8 mouse cellular contexts compared by ENCODE assay signal in the genomic region with DNA sequence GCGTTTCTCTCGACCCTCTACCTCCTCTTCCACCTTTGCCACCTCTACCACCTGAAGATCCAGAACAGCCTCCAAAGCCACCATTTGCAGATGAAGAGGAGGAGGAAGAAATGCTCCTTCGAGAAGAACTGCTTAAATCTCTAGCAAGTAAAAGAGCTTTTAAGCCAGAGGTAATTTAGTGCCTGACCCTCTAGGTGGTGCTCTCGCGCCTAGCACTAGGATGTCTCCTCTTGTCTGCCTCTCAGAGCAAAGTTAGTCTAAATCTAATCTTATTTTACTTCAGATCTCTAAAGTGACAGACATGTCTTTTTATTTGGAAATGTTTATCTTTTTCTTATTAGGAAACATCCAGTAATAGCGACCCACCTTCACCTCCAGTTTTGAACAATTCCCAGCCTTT. TPM values are rescaled to one million over a fixed set of nuclear protein-coding genes. Genes with fewer than 3 reads are reported as not detected.
DNase-seq lines count a peak whose midpoint lies in the region; ATAC-seq and TF ChIP-seq lines count a peak whose summit lies in the region.
"Had no signal": no experiment of that assay in that cellular context is flagged by ENCODE, and none has a peak within 500 bp of the region (broad histone marks: within the 10 kb centered on the region; RNA-seq: fewer than 3 reads in every experiment).

No protein-coding gene starts in this region.

- WGBS in forebrain, embryonic 14.5 days, result 67% methylated on average over 6 of the region's 6 CpGs
- WGBS in kidney, postnatal 0 days, result 64% methylated on average over 6 of the region's 6 CpGs
- 69% methylated on average over 6 of the region's 6 CpGs for WGBS in liver, embryonic 14.5 days (ENCODE audit: insufficient replicate concordance)

- H3K27ac ChIP-seq in forebrain, embryonic 14.5 days (ENCODE audit: low read depth, low read length), result no peak overlapping the region
- H3K27ac ChIP-seq in kidney, postnatal 0 days, result no peak overlapping the region
- H3K27ac ChIP-seq in liver, embryonic 14.5 days, result no peak overlapping the region
- H3K27ac ChIP-seq: limb, embryonic 13.5 days had no signal

- peaks cover 73% of the 10 kb centered on the region for H3K36me3 ChIP-seq in forebrain, embryonic 14.5 days (ENCODE audit: control insufficient read depth, insufficient read depth, low read length)
- peaks cover 53% of the 10 kb centered on the region for H3K36me3 ChIP-seq in kidney, postnatal 0 days (ENCODE audit: insufficient read depth, low read length)
- peaks cover 75% of the 10 kb centered on the region for H3K36me3 ChIP-seq in liver, embryonic 14.5 days (replicated peaks; ENCODE audit: control insufficient read depth, insufficient read depth, low read depth)

- no peak for TF ChIP-seq EP300 in liver, embryonic 14.5 days (IDR thresholded peaks at IDR 0.05; ENCODE audit: low read depth)

- H3K27me3 ChIP-seq in forebrain, embryonic 14.5 days (replicated peaks; ENCODE audit: control insufficient read depth, insufficient read depth, low read length), result no peaks in the 10 kb centered on the region
- no peaks in the 10 kb centered on the region for H3K27me3 ChIP-seq in kidney, postnatal 0 days (ENCODE audit: insufficient read depth, low read length)
- no peaks in the 10 kb centered on the region for H3K27me3 ChIP-seq in liver, embryonic 14.5 days (ENCODE audit: control insufficient read depth, insufficient read depth, low read length)
- H3K27me3 ChIP-seq: limb, embryonic 13.5 days had no signal

- no peaks in the 10 kb centered on the region for H3K4me1 ChIP-seq in forebrain, embryonic 14.5 days (ENCODE audit: control insufficient read depth, insufficient read depth, low read length)
- H3K4me1 ChIP-seq in kidney, postnatal 0 days (replicated peaks; ENCODE audit: insufficient read depth, low read length), result no peaks in the 10 kb centered on the region
- no peaks in the 10 kb centered on the region for H3K4me1 ChIP-seq in liver, embryonic 14.5 days (replicated peaks; ENCODE audit: control insufficient read depth in 2 of 2, insufficient read depth in 2 of 2, low read length in 1 of 2)
- H3K4me1 ChIP-seq: limb, embryonic 13.5 days had no signal

- H3K9ac ChIP-seq in forebrain, embryonic 14.5 days (ENCODE audit: low read length), result no peak overlapping the region
- H3K9ac ChIP-seq in kidney, postnatal 0 days (ENCODE audit: low read depth, low read length), result no peak overlapping the region
- H3K9ac ChIP-seq in liver, embryonic 14.5 days (replicated peaks), result no peak overlapping the region
- H3K9ac ChIP-seq: limb, embryonic 13.5 days had no signal

- peak; percentile 87 for TF ChIP-seq CTCF in kidney, postnatal 0 days (IDR thresholded peaks at IDR 0.05; ENCODE audit: low read depth)
- TF ChIP-seq CTCF in liver, embryonic 14.5 days (IDR thresholded peaks at IDR 0.05; ENCODE audit: low read depth), result peak; percentile 69

- ATAC-seq in CD4-positive, CD25-positive, alpha-beta regulatory T cell, adult 4 months, result peak; percentile 93
- ATAC-seq in forebrain, embryonic 14.5 days, result peak; percentile 34; the same call in 1 of the 2 replicates
- ATAC-seq in kidney, postnatal 0 days (replicated peaks; ENCODE audit: low FRiP score, low read depth), result no peak
- ATAC-seq in liver, embryonic 14.5 days (ENCODE audit: insufficient read depth), result no peak

- no peak overlapping the region for H3K4me2 ChIP-seq in forebrain, embryonic 14.5 days (ENCODE audit: low read length)
- no peak overlapping the region for H3K4me2 ChIP-seq in kidney, postnatal 0 days (ENCODE audit: low read length)
- H3K4me2 ChIP-seq in liver, embryonic 14.5 days (ENCODE audit: low read depth), result no peak overlapping the region
- H3K4me2 ChIP-seq: limb, embryonic 13.5 days had no signal

- no peak overlapping the region for H3K4me3 ChIP-seq in forebrain, embryonic 14.5 days (ENCODE audit: low read depth, low read length)
- H3K4me3 ChIP-seq in kidney, postnatal 0 days (replicated peaks; ENCODE audit: low read depth, low read length), result no peak overlapping the region
- no peak overlapping the region for H3K4me3 ChIP-seq in liver, embryonic 14.5 days (ENCODE audit: insufficient read depth in 1 of 2, low read depth in 2 of 2, low read length in 2 of 2)
- H3K4me3 ChIP-seq: limb, embryonic 13.5 days had no signal

- peak; percentile 79 for DNase-seq in 416B (ENCODE audit: low read depth)
- DNase-seq in c-Kit-negative CD71-positive TER-119-positive erythroid progenitor cells, embryonic 14.5 days (ENCODE audit: low read depth, low spot score), result peak; percentile 25
- peak; percentile 85 for DNase-seq in forebrain, embryonic 14.5 days (ENCODE audit: low spot score)
- DNase-seq in kidney, postnatal 0 days (ENCODE audit: low spot score), result peak; percentile 82
- peak in 1 of 3 experiments; percentile 27 for DNase-seq in liver, embryonic 14.5 days (ENCODE audit: low read depth in 3 of 3, low spot score in 3 of 3)
- peak; percentile 5 to 16 for DNase-seq in right cerebral cortex, postnatal 36 days (ENCODE audit: low spot score in 2 of 2)

- H3K9me3 ChIP-seq in forebrain, embryonic 14.5 days (replicated peaks; ENCODE audit: control insufficient read depth, low read length), result no peaks in the 10 kb centered on the region
- H3K9me3 ChIP-seq in kidney, postnatal 0 days (replicated peaks; ENCODE audit: low read length), result no peaks in the 10 kb centered on the region
- H3K9me3 ChIP-seq in liver, embryonic 14.5 days (ENCODE audit: control insufficient read depth, low read length), result no peaks in the 10 kb centered on the region
- H3K9me3 ChIP-seq: limb, embryonic 13.5 days had no signal

RNA-seq across cellular contexts. Expression of a gene that starts 21.6 kb away (rescaled TPM):
- polyA plus RNA-seq in CD4-positive, CD25-positive, alpha-beta regulatory T cell, adult 4 months (2017; shearing (Covaris generic)), result 10 to 100 TPM; 33.8 to 39.0 TPM
- 16.8 and 18.6 TPM in 2 replicates for polyA plus RNA-seq in forebrain, embryonic 14.5 days (2014; fragmentation: Nextera tagmentation; extraction: Ambion mirVana)
- polyA plus RNA-seq in kidney, postnatal 0 days (2015; fragmentation: Nextera tagmentation; extraction: Ambion mirVana), result 14.5 and 15.4 TPM in 2 replicates
- polyA plus RNA-seq in liver, embryonic 14.5 days (2012; rRNA removed), result 34.5 and 36.5 TPM in 2 replicates
- polyA plus RNA-seq in liver, embryonic 14.5 days (2014; fragmentation: Nextera tagmentation; extraction: Ambion mirVana), result 7.6 and 9.7 TPM in 2 replicates

RNA-seq across cellular contexts. Expression of a gene that starts 22.1 kb away (rescaled TPM):
- polyA plus RNA-seq in CD4-positive, CD25-positive, alpha-beta regulatory T cell, adult 4 months (2017; shearing (Covaris generic)), result 10 to 100 TPM; 12.2 to 16.8 TPM
- polyA plus RNA-seq in forebrain, embryonic 14.5 days (2014; fragmentation: Nextera tagmentation; extraction: Ambion mirVana), result 17.9 and 23.5 TPM in 2 replicates
- polyA plus RNA-seq in kidney, postnatal 0 days (2015; fragmentation: Nextera tagmentation; extraction: Ambion mirVana), result 16.5 and 18.9 TPM in 2 replicates
- 2.3 and 3.6 TPM in 2 replicates for polyA plus RNA-seq in liver, embryonic 14.5 days (2012; rRNA removed)
- 3.3 and 4.1 TPM in 2 replicates for polyA plus RNA-seq in liver, embryonic 14.5 days (2014; fragmentation: Nextera tagmentation; extraction: Ambion mirVana)

RNA-seq across cellular contexts. Expression of a gene that starts 44.1 kb away (rescaled TPM):
- polyA plus RNA-seq in CD4-positive, CD25-positive, alpha-beta regulatory T cell, adult 4 months (2017; shearing (Covaris generic)), result 10 to 100 TPM; 50.9 to 54.8 TPM
- 43.6 and 44.9 TPM in 2 replicates for polyA plus RNA-seq in forebrain, embryonic 14.5 days (2014; fragmentation: Nextera tagmentation; extraction: Ambion mirVana)
- 47.4 and 54.5 TPM in 2 replicates for polyA plus RNA-seq in kidney, postnatal 0 days (2015; fragmentation: Nextera tagmentation; extraction: Ambion mirVana)
- polyA plus RNA-seq in liver, embryonic 14.5 days (2012; rRNA removed), result 3.6 and 5.5 TPM in 2 replicates
- polyA plus RNA-seq in liver, embryonic 14.5 days (2014; fragmentation: Nextera tagmentation; extraction: Ambion mirVana), result 11.3 and 11.7 TPM in 2 replicates

Comparison
In these comparisons a context has a peak if more than half of its experiments do, and no peak if none do; other contexts are left out.
1. ATAC-seq: peak in CD4-positive, CD25-positive, alpha-beta regulatory T cell, adult 4 months (single experiment) and forebrain, embryonic 14.5 days (single experiment); none in kidney, postnatal 0 days (single experiment) and liver, embryonic 14.5 days (single experiment).